Mouse (Mus musculus) T-helper 17 cell (primary cell): ENCODE data around the gene Selenbp1.
"Not testable (repeated sequence)": the region's sequence is repeated elsewhere in the genome, so short reads cannot be mapped to it uniquely, and the experiment has no call there.

Experiments used
- in situ Hi-C, 2 experiments: fragments of 300-600 bp; cut with MboI, MseI; formaldehyde crosslinking; loops; 1 replicate in 1 of 2; 2 replicates in 1 of 2; pipeline ENCODE4 v1.15.1; 2025; ENCODE audit warnings: high pct_unique_total_duplicates in 2 of 2

Selenbp1 gene

GRCm38 (mm10) chr3:94932809-94933564, at the start of gene Selenbp1:
Selenbp1 (plus strand) TSS chr3:94933056.
- in situ Hi-C loops = loop anchor here in 1 of 2 experiments (5.0 to 25.0 kb wide), 2 partner anchors 241 to 1371 kb away; partner anchors contain the start of genes S100a10 and Selenbp2

GRCm38 (mm10) chr3:94886316-94887224, 46.3 kb upstream of the Selenbp1 start, which contains the start of gene Psmb4:
Psmb4 (minus strand) TSS chr3:94886961.
- in situ Hi-C loops = no loop called here

- in situ Hi-C loops = no loop called here
These were observed 44.3 kb upstream of the Selenbp1 start for GRCm38 (mm10) chr3:94888595-94888994.

GRCm38 (mm10) chr3:94894076-94894475, 38.8 kb upstream of the Selenbp1 start:
- in situ Hi-C loops = no loop called here

GRCm38 (mm10) chr3:94902747-94903146, 30.1 kb upstream of the Selenbp1 start:
- in situ Hi-C loops = no loop called here

GRCm38 (mm10) chr3:94904759-94905158, 28.1 kb upstream of the Selenbp1 start:
- in situ Hi-C loops = not testable (repeated sequence)

- in situ Hi-C loops = no loop called here
These were observed 26.4 kb upstream of the Selenbp1 start for GRCm38 (mm10) chr3:94906482-94906881.

GRCm38 (mm10) chr3:94911050-94911693, 21.7 kb upstream of the Selenbp1 start:
- in situ Hi-C loops = no loop called here

GRCm38 (mm10) chr3:94913801-94914200, 19.1 kb upstream of the Selenbp1 start:
- in situ Hi-C loops = no loop called here

- in situ Hi-C loops = no loop called here
These were observed 16.7 kb upstream of the Selenbp1 start for GRCm38 (mm10) chr3:94915903-94916741.

- in situ Hi-C loops = no loop called here
These were observed 15.0 kb upstream of the Selenbp1 start for GRCm38 (mm10) chr3:94917816-94918361.

GRCm38 (mm10) chr3:94918845-94919244, 14.0 kb upstream of the Selenbp1 start:
- in situ Hi-C loops = no loop called here

GRCm38 (mm10) chr3:94921104-94921503, 11.8 kb upstream of the Selenbp1 start:
- in situ Hi-C loops = no loop called here

- in situ Hi-C loops = no loop called here
These were observed 10.5 kb upstream of the Selenbp1 start for GRCm38 (mm10) chr3:94922333-94922732.

GRCm38 (mm10) chr3:94924688-94925087, 8.2 kb upstream of the Selenbp1 start:
- in situ Hi-C loops = loop anchor here in 1 of 2 experiments (25.0 kb wide), 1 partner anchor 1362 kb away; the partner anchor contains the start of gene S100a10

GRCm38 (mm10) chr3:94926301-94926736, 6.5 kb upstream of the Selenbp1 start:
- in situ Hi-C loops = loop anchor here in 1 of 2 experiments (25.0 kb wide), 1 partner anchor 1364 kb away; the partner anchor contains the start of gene S100a10

- in situ Hi-C loops = loop anchor here in 1 of 2 experiments (25.0 kb wide), 1 partner anchor 1367 kb away; the partner anchor contains the start of gene S100a10
These were observed 3.9 kb upstream of the Selenbp1 start for GRCm38 (mm10) chr3:94928979-94929378.

- in situ Hi-C loops = loop anchor here in 1 of 2 experiments (5.0 to 25.0 kb wide), 2 partner anchors 238 to 1368 kb away; partner anchors contain the start of genes S100a10 and Selenbp2
These were observed 2.2 kb upstream of the Selenbp1 start for GRCm38 (mm10) chr3:94930386-94931266.
